Mouse (Mus musculus) gastrocnemius, postnatal 36 days (tissue): ENCODE measurements around the gene Bmi1. TPM values are rescaled to one million over a fixed set of nuclear protein-coding genes. Genes with fewer than 3 reads are reported as not detected.

Experiments used
- DNase-seq, 2 experiments: peaks; one replicate each; pipeline ENCODE4 v3.0.0; 2022
- intact Hi-C: fragments of 180-260 bp; cut with DNase I; formaldehyde crosslinking; loops from one replicate; pipeline ENCODE4 v1.15.1; 2025
- long read RNA-seq, 2 experiments: library from polyadenylated mRNA; stranded (forward); transcript quantifications; one replicate each; pipeline ENCODE4 v2.0.0; 2021
- total RNA-seq, 2 experiments: library from RNA; stranded (reverse); gene quantifications; 2 replicates each; pipeline ENCODE4 v1.2.3; 2021

Bmi1 gene
- 10 to 100 TPM; 37.2 to 37.6 TPM for total RNA-seq
- long read RNA-seq, experiment 1, transcript Bmi1-201 (10 exons, 3,594 nt): major isoform, 16 of 20 reads
- long read RNA-seq, experiment 1, partial matches to known transcripts: 0 of 20 reads
- long read RNA-seq, experiment 1, other reads (novel, unspliced or antisense): 4 of 20 reads
- long read RNA-seq, experiment 2, transcript Bmi1-201 (10 exons, 3,594 nt): major isoform, 17 of 21 reads
- long read RNA-seq, experiment 2, partial matches to known transcripts: 0 of 21 reads
- long read RNA-seq, experiment 2, other reads (novel, unspliced or antisense): 4 of 21 reads

- intact Hi-C loops: loop anchor here (2.0 to 10.0 kb wide), 4 partner anchors 16 to 652 kb away; no protein-coding TSS in a partner anchor
- DNase-seq: peak; percentile 53 to 72
Measured at GRCm38 (mm10) chr2:18676936-18677491, at the start of gene Bmi1. Bmi1 (plus strand) TSS chr2:18677018.

- no peak for DNase-seq
- intact Hi-C loops: no loop called here
Measured at GRCm38 (mm10) chr2:18630547-18630946, 46.3 kb upstream of the Bmi1 start.

- peak; percentile 33 to 59 for DNase-seq
- intact Hi-C loops: no loop called here
Measured at GRCm38 (mm10) chr2:18635052-18635451, 41.8 kb upstream of the Bmi1 start.

GRCm38 (mm10) chr2:18648563-18648962 lies 28.3 kb upstream of the Bmi1 start:
- intact Hi-C loops: no loop called here
- no peak for DNase-seq

- DNase-seq: no peak
- intact Hi-C loops: no loop called here
Measured at GRCm38 (mm10) chr2:18654821-18655220, 22.0 kb upstream of the Bmi1 start.

GRCm38 (mm10) chr2:18664003-18664402 lies 12.8 kb upstream of the Bmi1 start:
- intact Hi-C loops: no loop called here
- DNase-seq: no peak

- intact Hi-C loops: loop anchor here (5.0 to 10.0 kb wide), 3 partner anchors 84 to 646 kb away; no protein-coding TSS in a partner anchor
- no peak for DNase-seq
Measured at GRCm38 (mm10) chr2:18671041-18671440, 5.8 kb upstream of the Bmi1 start.

GRCm38 (mm10) chr2:18672133-18672765 lies 4.6 kb upstream of the Bmi1 start, which contains the start of gene Commd3:
Commd3 (plus strand) TSS chr2:18672384.
- intact Hi-C loops: loop anchor here (5.0 to 10.0 kb wide), 3 partner anchors 85 to 647 kb away; no protein-coding TSS in a partner anchor
- peak; percentile 94 to 97 for DNase-seq

- no peak for DNase-seq
- intact Hi-C loops: loop anchor here (5.0 to 10.0 kb wide), 3 partner anchors 85 to 648 kb away; no protein-coding TSS in a partner anchor
Measured at GRCm38 (mm10) chr2:18672766-18673164, 4.1 kb upstream of the Bmi1 start.

GRCm38 (mm10) chr2:18673766-18674165 lies 3.1 kb upstream of the Bmi1 start:
- intact Hi-C loops: loop anchor here (5.0 to 10.0 kb wide), 3 partner anchors 86 to 649 kb away; no protein-coding TSS in a partner anchor
- DNase-seq: no peak

- no peak for DNase-seq
- intact Hi-C loops: loop anchor here (5.0 to 10.0 kb wide), 3 partner anchors 87 to 650 kb away; no protein-coding TSS in a partner anchor
Measured at GRCm38 (mm10) chr2:18674193-18674902, 2.5 kb upstream of the Bmi1 start.

- intact Hi-C loops: loop anchor here (2.0 to 10.0 kb wide), 4 partner anchors 17 to 651 kb away; no protein-coding TSS in a partner anchor
Measured at GRCm38 (mm10) chr2:18675681-18676456, 949 bp upstream of the Bmi1 start.

GRCm38 (mm10) chr2:18676457-18676935 lies 322 bp upstream of the Bmi1 start:
- peak; percentile 59 to 65 for DNase-seq
- intact Hi-C loops: loop anchor here (2.0 to 10.0 kb wide), 4 partner anchors 16 to 652 kb away; no protein-coding TSS in a partner anchor

More at GRCm38 (mm10) chr2:18675681-18676456, 949 bp upstream of the Bmi1 start:
- no peak for DNase-seq

GRCm38 (mm10) chr2:18677631-18678471 lies 1.0 kb downstream of the Bmi1 start:
- intact Hi-C loops: loop anchor here (2.0 to 10.0 kb wide), 4 partner anchors 15 to 653 kb away; no protein-coding TSS in a partner anchor
- peak in 1 of 2 experiments; percentile 62 for DNase-seq

- DNase-seq: no peak
- intact Hi-C loops: loop anchor here (5.0 to 10.0 kb wide), 3 partner anchors 465 to 655 kb away; no protein-coding TSS in a partner anchor
Measured at GRCm38 (mm10) chr2:18679701-18680100, 2.9 kb downstream of the Bmi1 start.

GRCm38 (mm10) chr2:18680501-18680900 lies 3.7 kb downstream of the Bmi1 start:
- intact Hi-C loops: no loop called here
- DNase-seq: no peak

GRCm38 (mm10) chr2:18680961-18681360 lies 4.1 kb downstream of the Bmi1 start:
- peak; percentile 21 to 25 for DNase-seq
- intact Hi-C loops: no loop called here

GRCm38 (mm10) chr2:18684062-18684461 lies 7.2 kb downstream of the Bmi1 start:
- intact Hi-C loops: no loop called here
- no peak for DNase-seq
